Mouse (Mus musculus): ENCODE results near the gene Matn4.

DNA sequence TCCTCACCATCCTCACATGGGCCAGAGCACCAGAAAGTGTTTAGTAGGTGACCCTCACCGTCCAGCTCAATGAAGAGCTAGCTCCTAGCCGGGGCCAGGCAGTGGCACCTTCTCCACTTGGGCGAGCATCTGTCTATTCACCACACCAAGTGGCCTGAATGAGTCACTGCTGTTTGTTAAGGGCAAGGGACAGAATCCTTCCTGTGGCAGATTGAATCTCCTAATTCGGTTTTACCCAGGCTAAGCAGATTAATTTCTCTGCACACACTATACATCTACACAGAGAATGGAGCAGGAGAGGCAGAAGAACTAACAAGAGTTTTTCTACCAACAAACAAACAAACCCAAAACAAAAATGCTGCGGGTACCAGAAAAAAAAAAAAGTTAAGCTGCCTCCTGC lies 22.0 kb upstream of the Matn4 start:
- TF ChIP-seq CTCF (IDR thresholded peaks at IDR 0.05; ENCODE audit: low read depth) (no peak), EP300 (optimal IDR thresholded peaks at IDR 0.05) (no peak)

Measured in stomach, postnatal 0 days (tissue).